Mouse (Mus musculus): ENCODE results near the gene Myl3. TPM values are rescaled to one million over a fixed set of nuclear protein-coding genes. Genes with fewer than 3 reads are reported as not detected.

Gene Myl3
- polyA plus RNA-seq, 1 experiment: 0.22 TPM

GRCm38 (mm10) chr9:110742951-110743455 lies 1.3 kb downstream of the Myl3 start:
- peaks cover 83% of the 10 kb centered on the region for H3K27me3 ChIP-seq (ENCODE audit: control insufficient read depth, insufficient read depth, insufficient read length)

GRCm38 (mm10) chr9:110743456-110744323 lies 2.0 kb downstream of the Myl3 start:
- TF ChIP-seq POLR2AphosphoS2 (IDR thresholded peaks at IDR 0.05; ENCODE audit: insufficient read length, low read depth) (no peak), POLR2A (IDR thresholded peaks at IDR 0.05; ENCODE audit: insufficient read length, low read depth) (no peak), REST (IDR thresholded peaks at IDR 0.05; ENCODE audit: insufficient read depth, insufficient read length) (no peak), MYOG (IDR thresholded peaks at IDR 0.05; ENCODE audit: control insufficient read depth in 1 of 3, insufficient read depth in 1 of 3, insufficient read length in 2 of 3, low read depth in 2 of 3) (no peak), MYOD1 (IDR thresholded peaks at IDR 0.05; ENCODE audit: control insufficient read depth in 1 of 3, insufficient read length in 2 of 3, low read depth in 2 of 3) (no peak), TCF3 (IDR thresholded peaks at IDR 0.05; ENCODE audit: insufficient read length, low read depth) (no peak), E2F4 (IDR thresholded peaks at IDR 0.05; ENCODE audit: insufficient read depth) (no peak), MAX (IDR thresholded peaks at IDR 0.05; ENCODE audit: low read depth) (no peak), USF1 (IDR thresholded peaks at IDR 0.05; ENCODE audit: low read depth) (no peak), SRF (IDR thresholded peaks at IDR 0.05; ENCODE audit: control insufficient read depth, insufficient read length, low read depth) (no peak), TCF12 (IDR thresholded peaks at IDR 0.05; ENCODE audit: insufficient read depth, poor library complexity, severe bottlenecking) (no peak), CEBPB (IDR thresholded peaks at IDR 0.05; ENCODE audit: insufficient read depth, poor library complexity, severe bottlenecking) (no peak)
- no peak overlapping the region for H3K4me2 ChIP-seq (ENCODE audit: low read depth)
- no peaks in the 10 kb centered on the region for H3K36me3 ChIP-seq (ENCODE audit: control insufficient read depth, insufficient read depth)
- H3ac ChIP-seq (ENCODE audit: control insufficient read depth, insufficient read length): no peak overlapping the region
- H3K27me3 ChIP-seq (ENCODE audit: control insufficient read depth, insufficient read depth, insufficient read length): peaks cover 90% of the 10 kb centered on the region
- no peak overlapping the region for H3K4me3 ChIP-seq
- H3K79me2 ChIP-seq (ENCODE audit: control insufficient read depth, insufficient read depth): no peaks in the 10 kb centered on the region

More at GRCm38 (mm10) chr9:110742951-110743455, 1.3 kb downstream of the Myl3 start:
- TF ChIP-seq E2F4 (IDR thresholded peaks at IDR 0.05; ENCODE audit: insufficient read depth): no peak
- no peak for TF ChIP-seq POLR2A (IDR thresholded peaks at IDR 0.05; ENCODE audit: insufficient read length, low read depth)
- TF ChIP-seq MAX (IDR thresholded peaks at IDR 0.05; ENCODE audit: low read depth): no peak
- TF ChIP-seq CEBPB (IDR thresholded peaks at IDR 0.05; ENCODE audit: insufficient read depth, poor library complexity, severe bottlenecking): no peak
- TF ChIP-seq MYOG (IDR thresholded peaks at IDR 0.05; ENCODE audit: control insufficient read depth in 1 of 3, insufficient read depth in 1 of 3, insufficient read length in 2 of 3, low read depth in 2 of 3): no peak
- TF ChIP-seq TCF12 (IDR thresholded peaks at IDR 0.05; ENCODE audit: insufficient read depth, poor library complexity, severe bottlenecking): no peak
- no peak for TF ChIP-seq REST (IDR thresholded peaks at IDR 0.05; ENCODE audit: insufficient read depth, insufficient read length)
- TF ChIP-seq POLR2AphosphoS2 (IDR thresholded peaks at IDR 0.05; ENCODE audit: insufficient read length, low read depth): no peak
- no peak for TF ChIP-seq MYOD1 (IDR thresholded peaks at IDR 0.05; ENCODE audit: control insufficient read depth in 1 of 3, insufficient read length in 2 of 3, low read depth in 2 of 3)
- TF ChIP-seq TCF3 (IDR thresholded peaks at IDR 0.05; ENCODE audit: insufficient read length, low read depth): no peak
- TF ChIP-seq SRF (IDR thresholded peaks at IDR 0.05; ENCODE audit: control insufficient read depth, insufficient read length, low read depth): no peak
- no peak for TF ChIP-seq USF1 (IDR thresholded peaks at IDR 0.05; ENCODE audit: low read depth)
- no peaks in the 10 kb centered on the region for H3K36me3 ChIP-seq (ENCODE audit: control insufficient read depth, insufficient read depth)
- no peak overlapping the region for H3ac ChIP-seq (ENCODE audit: control insufficient read depth, insufficient read length)
- no peaks in the 10 kb centered on the region for H3K79me2 ChIP-seq (ENCODE audit: control insufficient read depth, insufficient read depth)
- peak overlapping the region; percentile 52 for H3K4me2 ChIP-seq (ENCODE audit: low read depth)
- no peak overlapping the region for H3K4me3 ChIP-seq

- no peaks in the 10 kb centered on the region for H3K36me3 ChIP-seq (ENCODE audit: control insufficient read depth, insufficient read depth)
- H3K79me2 ChIP-seq (ENCODE audit: control insufficient read depth, insufficient read depth): no peaks in the 10 kb centered on the region
- no peak overlapping the region for H3K4me3 ChIP-seq
- H3ac ChIP-seq (ENCODE audit: control insufficient read depth, insufficient read length): no peak overlapping the region
- no peak overlapping the region for H3K4me2 ChIP-seq (ENCODE audit: low read depth)
- no peak for TF ChIP-seq E2F4 (IDR thresholded peaks at IDR 0.05; ENCODE audit: insufficient read depth)
- no peak for TF ChIP-seq SRF (IDR thresholded peaks at IDR 0.05; ENCODE audit: control insufficient read depth, insufficient read length, low read depth)
- no peak for TF ChIP-seq MYOG (IDR thresholded peaks at IDR 0.05; ENCODE audit: control insufficient read depth in 1 of 3, insufficient read depth in 1 of 3, insufficient read length in 2 of 3, low read depth in 2 of 3)
- TF ChIP-seq POLR2A (IDR thresholded peaks at IDR 0.05; ENCODE audit: insufficient read length, low read depth): no peak
- TF ChIP-seq TCF3 (IDR thresholded peaks at IDR 0.05; ENCODE audit: insufficient read length, low read depth): no peak
- TF ChIP-seq TCF12 (IDR thresholded peaks at IDR 0.05; ENCODE audit: insufficient read depth, poor library complexity, severe bottlenecking): no peak
- no peak for TF ChIP-seq MYOD1 (IDR thresholded peaks at IDR 0.05; ENCODE audit: control insufficient read depth in 1 of 3, insufficient read length in 2 of 3, low read depth in 2 of 3)
- peaks cover 95% of the 10 kb centered on the region for H3K27me3 ChIP-seq (ENCODE audit: control insufficient read depth, insufficient read depth, insufficient read length)
These were observed 4.1 kb downstream of the Myl3 start for GRCm38 (mm10) chr9:110745752-110746151.

- TF ChIP-seq SRF (IDR thresholded peaks at IDR 0.05; ENCODE audit: control insufficient read depth, insufficient read length, low read depth) (no peak), POLR2A (IDR thresholded peaks at IDR 0.05; ENCODE audit: insufficient read length, low read depth) (no peak), REST (IDR thresholded peaks at IDR 0.05; ENCODE audit: insufficient read depth, insufficient read length) (no peak), TCF12 (IDR thresholded peaks at IDR 0.05; ENCODE audit: insufficient read depth, poor library complexity, severe bottlenecking) (no peak)
- Histone ChIP-seq H3ac (ENCODE audit: control insufficient read depth, insufficient read length) (no peak overlapping the region), H3K27me3 (ENCODE audit: control insufficient read depth, insufficient read depth, insufficient read length) (peaks cover 95% of the 10 kb centered on the region), H3K36me3 (ENCODE audit: control insufficient read depth, insufficient read depth) (no peaks in the 10 kb centered on the region), H3K4me2 (ENCODE audit: low read depth) (no peak overlapping the region), H3K4me3 (no peak overlapping the region), H3K79me2 (ENCODE audit: control insufficient read depth, insufficient read depth) (no peaks in the 10 kb centered on the region)
These were observed 4.6 kb downstream of the Myl3 start for GRCm38 (mm10) chr9:110746238-110746637.
